Mouse (Mus musculus) neural tube, embryonic 12.5 days (tissue): ENCODE measurements around the gene Eci1. TPM values are rescaled to one million over a fixed set of nuclear protein-coding genes. Genes with fewer than 3 reads are reported as not detected.
A peak's percentile ranks its signal among the peaks of the same experiment; 100 is the strongest.

Source experiments
- ATAC-seq: fragments of 200-750 bp; cut with Nextera tagmentation; 2 replicates; pipeline ENCODE4 v1.8.0; 2017; ENCODE audit warnings: low read depth, mild to moderate bottlenecking, moderate TSS enrichment, moderate library complexity; ENCODE audit not compliant: low FRiP score
- H3K27ac ChIP-seq: fragments of 300-500 bp; sonication (generic); 2 replicates; pipeline ENCODE4 v1.5.1; 2016
- H3K27me3 ChIP-seq: fragments of 300-500 bp; sonication (generic); replicated peaks from 2 replicates; pipeline ENCODE4 v1.6.1; 2016; ENCODE audit warnings: mild to moderate bottlenecking
- H3K36me3 ChIP-seq: fragments of 300-500 bp; sonication (generic); 2 replicates; pipeline ENCODE4 v1.6.1; 2016; ENCODE audit warnings: mild to moderate bottlenecking
- H3K4me1 ChIP-seq: fragments of 300-500 bp; sonication (generic); 2 replicates; pipeline ENCODE4 v1.6.1; 2016
- H3K4me2 ChIP-seq: fragments of 300-500 bp; sonication (generic); replicated peaks from 2 replicates; pipeline ENCODE4 v1.6.1; 2016; ENCODE audit warnings: mild to moderate bottlenecking
- H3K4me3 ChIP-seq: fragments of 300-500 bp; sonication (generic); 2 replicates; pipeline ENCODE4 v1.5.1; 2016
- H3K9ac ChIP-seq: fragments of 300-500 bp; sonication (generic); 2 replicates; pipeline ENCODE4 v1.6.1; 2016; ENCODE audit warnings: mild to moderate bottlenecking
- H3K9me3 ChIP-seq: fragments of 300-500 bp; sonication (generic); 2 replicates; pipeline ENCODE4 v1.6.1; 2016; ENCODE audit warnings: mild to moderate bottlenecking
- WGBS: fragments of 180-500 bp; shearing (Covaris S2); methylation state at CpG from one replicate; pipeline ENCODE4 v1.1.7; 2016; 5-methylcytosine and 5-hydroxymethylcytosine counted together
- polyA plus RNA-seq: library from polyadenylated mRNA; unstranded; fragments of >200 nt; fragmentation: Nextera tagmentation; extraction: Ambion mirVana; gene quantifications from 2 replicates; pipeline ENCODE4 v1.2.1, GENCODE M21; 2016

The Eci1 gene
- polyA plus RNA-seq, 1 experiment from 2014 or later, result 67.9 TPM

GRCm38 (mm10) chr17:24477053-24477984, 50.9 kb downstream of the Eci1 start:
- 95% methylated on average over 20 of the region's 20 CpGs for WGBS
- peaks cover 38% of the 10 kb centered on the region for H3K36me3 ChIP-seq
- no peak overlapping the region for H3K27ac ChIP-seq
- peak overlapping the region; percentile 74 for H3K9ac ChIP-seq
- no peak for ATAC-seq
- peak overlapping the region; percentile 62 for H3K4me2 ChIP-seq
- no peaks in the 10 kb centered on the region for H3K27me3 ChIP-seq
- no peak overlapping the region for H3K4me3 ChIP-seq
- H3K4me1 ChIP-seq, result peaks cover 32% of the 10 kb centered on the region
- H3K9me3 ChIP-seq, result no peaks in the 10 kb centered on the region

DNA sequence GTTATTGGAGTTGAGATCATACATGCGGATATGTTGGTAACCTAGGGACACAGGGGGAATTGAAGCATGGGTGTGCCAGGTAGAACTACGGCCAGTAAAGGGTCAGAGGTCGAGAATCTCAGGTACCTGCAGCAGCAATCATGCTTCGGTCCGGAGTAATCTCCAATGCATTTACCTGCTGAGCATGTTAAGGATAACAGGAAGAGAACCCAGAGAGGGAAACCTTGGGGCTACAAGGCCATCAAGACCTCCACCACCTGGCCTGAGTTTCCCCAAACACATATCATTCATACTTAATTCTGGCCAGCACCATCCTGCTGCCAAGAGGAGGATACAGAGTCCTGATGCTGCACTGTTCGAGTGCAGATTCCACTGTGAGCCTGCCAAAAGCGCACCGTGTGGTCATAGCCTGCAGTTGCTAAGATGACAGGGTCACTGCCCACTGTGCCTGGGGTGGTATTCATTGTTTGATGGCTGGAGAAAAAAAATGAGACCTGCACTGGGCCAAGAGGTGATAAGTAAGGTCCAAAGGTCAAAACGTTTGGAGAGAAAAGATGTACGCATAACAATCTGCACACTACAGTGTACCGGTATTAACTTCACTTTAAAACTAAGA, 51.7 kb downstream of the Eci1 start:
- H3K4me3 ChIP-seq, result peak overlapping the region; percentile 68
- peaks cover 38% of the 10 kb centered on the region for H3K36me3 ChIP-seq
- peak; percentile 49 for ATAC-seq
- no peaks in the 10 kb centered on the region for H3K9me3 ChIP-seq
- peaks cover 24% of the 10 kb centered on the region for H3K4me1 ChIP-seq
- peak overlapping the region; percentile 74 for H3K9ac ChIP-seq
- 56% methylated on average over 11 of the region's 11 CpGs for WGBS
- peak overlapping the region; percentile 62 for H3K4me2 ChIP-seq
- H3K27ac ChIP-seq, result no peak overlapping the region
- H3K27me3 ChIP-seq, result no peaks in the 10 kb centered on the region

GRCm38 (mm10) chr17:24478663-24479380, 52.4 kb downstream of the Eci1 start, which contains the start of gene Mlst8:
TSS of gene Mlst8 (minus strand) at chr17:24479078.
- no peaks in the 10 kb centered on the region for H3K9me3 ChIP-seq
- H3K36me3 ChIP-seq, result peaks cover 35% of the 10 kb centered on the region
- peak within 1 kb of the TSS; percentile 62 for H3K4me2 ChIP-seq
- H3K27ac ChIP-seq, result peak within 1 kb of the TSS; percentile 92
- H3K27me3 ChIP-seq, result no peaks in the 10 kb centered on the region
- ATAC-seq, result peak; percentile 91
- peak within 1 kb of the TSS; percentile 68 for H3K4me3 ChIP-seq
- under 1% methylated on average over 48 of the region's 48 CpGs for WGBS
- H3K4me1 ChIP-seq, result peaks cover 18% of the 10 kb centered on the region
- peak within 1 kb of the TSS; percentile 74 for H3K9ac ChIP-seq

DNA sequence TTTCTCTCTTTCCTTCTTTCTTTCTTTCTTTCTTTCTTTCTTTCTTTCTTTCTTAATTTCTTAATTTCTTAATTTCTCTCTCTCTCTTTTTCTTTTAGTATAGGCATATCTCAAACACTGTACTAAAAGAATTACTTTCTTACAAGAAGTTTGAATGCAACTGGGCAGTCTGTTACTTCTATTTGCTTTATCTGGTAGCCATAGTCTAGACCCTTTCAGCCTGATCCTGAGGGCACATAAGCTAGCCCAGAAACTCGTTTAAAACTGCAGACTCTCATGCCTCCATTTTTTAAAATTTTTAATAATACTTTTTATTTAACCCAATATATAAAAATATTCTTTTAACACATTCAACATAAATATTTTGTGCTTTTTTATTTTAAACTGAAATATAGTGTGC, 53.0 kb downstream of the Eci1 start:
- H3K9ac ChIP-seq, result no peak overlapping the region
- H3K4me3 ChIP-seq, result no peak overlapping the region
- H3K9me3 ChIP-seq, result no peaks in the 10 kb centered on the region
- ATAC-seq, result no peak
- peaks cover 28% of the 10 kb centered on the region for H3K36me3 ChIP-seq
- H3K27me3 ChIP-seq, result no peaks in the 10 kb centered on the region
- no peak overlapping the region for H3K27ac ChIP-seq
- 28% methylated on average over 1 of the region's 1 CpGs for WGBS
- H3K4me1 ChIP-seq, result peaks cover 12% of the 10 kb centered on the region
- peak overlapping the region; percentile 62 for H3K4me2 ChIP-seq

- WGBS, result 52% methylated on average over 3 of the region's 3 CpGs
- Histone ChIP-seq H3K4me1 (peaks cover 14% of the 10 kb centered on the region), H3K27ac (no peak overlapping the region), H3K4me3 (no peak overlapping the region), H3K36me3 (peaks cover 20% of the 10 kb centered on the region), H3K4me2 (no peak overlapping the region), H3K27me3 (no peaks in the 10 kb centered on the region), H3K9ac (no peak overlapping the region), H3K9me3 (no peaks in the 10 kb centered on the region)
- ATAC-seq, result no peak
These were observed 53.9 kb downstream of the Eci1 start for GRCm38 (mm10) chr17:24480201-24480826.

- H3K27me3 ChIP-seq, result no peaks in the 10 kb centered on the region
- no peak for ATAC-seq
- no peak overlapping the region for H3K9ac ChIP-seq
These were observed 54.8 kb downstream of the Eci1 start for GRCm38 (mm10) chr17:24481027-24481815.

DNA sequence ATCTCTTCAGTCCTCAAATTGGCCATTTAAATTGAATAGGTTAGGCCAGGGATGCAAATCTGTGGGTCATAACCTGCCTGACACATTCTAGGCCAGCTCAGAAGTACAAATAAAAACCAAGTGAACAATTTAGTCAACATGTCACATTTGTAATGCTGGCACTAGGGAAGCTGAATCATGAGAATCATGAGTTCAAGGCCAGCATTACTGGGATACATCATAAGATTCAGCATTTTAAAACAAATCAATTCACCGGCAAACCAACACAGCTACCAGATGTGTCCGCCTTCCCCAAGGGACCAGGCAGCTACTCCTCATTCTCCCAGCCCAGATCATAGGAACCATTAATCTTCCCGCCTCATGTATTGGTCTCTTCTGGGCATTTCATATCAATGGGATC, 57.1 kb downstream of the Eci1 start:
- H3K9me3 ChIP-seq, result no peaks in the 10 kb centered on the region
- 72% methylated on average over 3 of the region's 3 CpGs for WGBS

More at GRCm38 (mm10) chr17:24481027-24481815, 54.8 kb downstream of the Eci1 start:
- WGBS, result 95% methylated on average over 20 of the region's 20 CpGs
- H3K4me2 ChIP-seq, result no peak overlapping the region
- no peak overlapping the region for H3K27ac ChIP-seq
- no peak overlapping the region for H3K4me3 ChIP-seq
- peaks cover 11% of the 10 kb centered on the region for H3K36me3 ChIP-seq
- no peaks in the 10 kb centered on the region for H3K9me3 ChIP-seq
- H3K4me1 ChIP-seq, result peaks cover 19% of the 10 kb centered on the region

GRCm38 (mm10) chr17:24485090-24485860, 58.8 kb downstream of the Eci1 start:
- no peaks in the 10 kb centered on the region for H3K36me3 ChIP-seq
- peak overlapping the region; percentile 17; the same call in 1 of the 2 replicates for H3K27ac ChIP-seq
- H3K4me1 ChIP-seq, result peaks cover 29% of the 10 kb centered on the region
- 45% methylated on average over 11 of the region's 11 CpGs for WGBS
- no peaks in the 10 kb centered on the region for H3K9me3 ChIP-seq
- peak overlapping the region; percentile 25; the same call in 1 of the 2 replicates for H3K4me2 ChIP-seq
- ATAC-seq, result no peak
- no peaks in the 10 kb centered on the region for H3K27me3 ChIP-seq
- peak overlapping the region; percentile 21; the same call in 1 of the 2 replicates for H3K9ac ChIP-seq
- no peak overlapping the region for H3K4me3 ChIP-seq

More for the DNA sequence above, 57.1 kb downstream of the Eci1 start:
- no peak overlapping the region for H3K27ac ChIP-seq
- no peak for ATAC-seq
- no peak overlapping the region for H3K4me2 ChIP-seq
- H3K36me3 ChIP-seq, result no peaks in the 10 kb centered on the region
- H3K27me3 ChIP-seq, result no peaks in the 10 kb centered on the region
- H3K4me1 ChIP-seq, result peaks cover 20% of the 10 kb centered on the region
- H3K9ac ChIP-seq, result no peak overlapping the region
- no peak overlapping the region for H3K4me3 ChIP-seq

DNA sequence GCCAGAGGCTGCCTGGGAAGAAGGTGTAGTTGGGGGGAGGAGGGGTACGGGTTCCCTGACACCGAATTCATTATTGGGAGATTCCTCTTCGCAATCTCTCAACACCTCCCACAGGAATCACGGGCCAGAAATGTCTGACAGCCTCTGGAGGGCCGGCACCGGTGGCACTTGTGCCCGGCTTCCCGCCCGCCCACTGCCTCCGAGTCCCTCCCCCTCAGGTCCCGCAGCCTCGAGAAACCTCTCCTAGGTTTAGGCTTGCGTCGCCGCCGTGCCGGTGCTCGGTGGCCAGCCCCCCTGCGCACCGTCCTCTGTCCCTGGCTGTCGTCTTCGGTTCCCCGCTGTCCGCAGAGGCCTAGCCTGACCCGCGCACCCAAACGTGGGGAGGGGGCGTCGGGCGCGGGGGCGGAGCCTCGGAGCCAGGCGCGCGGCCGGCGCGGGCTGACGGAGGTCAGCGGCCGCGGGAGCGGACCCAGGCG, 61.8 kb downstream of the Eci1 start, which contains the start of gene Caskin1:
TSS of gene Caskin1 (plus strand) at position 416 of the 476 bp plus-strand sequence.
- Histone ChIP-seq H3K36me3 (no peaks in the 10 kb centered on the region), H3K9me3 (no peaks in the 10 kb centered on the region), H3K4me3 (peak within 1 kb of the TSS; percentile 87), H3K27ac (peak within 1 kb of the TSS; percentile 88), H3K9ac (peak within 1 kb of the TSS; percentile 92), H3K27me3 (no peaks in the 10 kb centered on the region), H3K4me1 (peaks cover 36% of the 10 kb centered on the region), H3K4me2 (peak within 1 kb of the TSS; percentile 92)
- ATAC-seq, result peak; percentile 71
- WGBS, result under 1% methylated on average over 43 of the region's 45 CpGs

GRCm38 (mm10) chr17:24488662-24489264, 62.3 kb downstream of the Eci1 start:
- WGBS, result under 1% methylated on average over 64 of the region's 81 CpGs
- Histone ChIP-seq H3K27me3 (no peaks in the 10 kb centered on the region), H3K27ac (peak overlapping the region; percentile 88), H3K4me2 (peak overlapping the region; percentile 92), H3K4me1 (peaks cover 36% of the 10 kb centered on the region), H3K36me3 (no peaks in the 10 kb centered on the region), H3K9me3 (no peaks in the 10 kb centered on the region), H3K4me3 (peak overlapping the region; percentile 87), H3K9ac (peak overlapping the region; percentile 92)
- ATAC-seq, result peak; percentile 76
